Mouse (Mus musculus) kidney, adult 11 months (tissue): Measurements from ENCODE around the gene Zic3.

ENCODE experiments used
- DNase-seq: peaks from one replicate; pipeline ENCODE4 v3.0.0; 2022

Gene Zic3

GRCm38 (mm10) chrX:58042512-58042911, 20.0 kb downstream of the Zic3 start:
- no peak for DNase-seq
